Mouse (Mus musculus) retina, postnatal 1 day (tissue): ENCODE results near the gene Sycn.
"Not testable (repeated sequence)": the region's sequence is repeated elsewhere in the genome, so short reads cannot be mapped to it uniquely, and the experiment has no call there.

Source experiments
- DNase-seq: peaks from one replicate; pipeline ENCODE4 v3.0.0-alpha.2; 2012

The Sycn gene

DNA sequence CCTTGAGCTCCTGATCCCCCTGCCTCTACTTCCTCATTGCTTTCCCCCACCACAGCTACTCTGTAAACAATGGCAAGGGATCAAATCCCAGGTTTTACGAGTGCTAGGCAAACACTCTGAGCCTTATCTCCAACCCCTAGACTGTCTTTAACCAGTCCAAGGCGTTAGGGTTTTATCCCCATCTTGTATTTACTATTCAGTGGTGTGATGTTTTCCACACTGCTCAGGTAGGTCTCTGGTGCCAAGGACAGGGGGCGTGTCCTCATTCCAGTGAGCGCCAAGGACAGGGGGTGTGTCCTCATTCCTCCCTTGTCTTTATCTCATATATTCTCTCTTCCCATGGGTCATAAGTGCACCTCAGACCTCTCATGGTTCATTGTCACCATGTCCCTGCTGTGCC lies at the start of gene Sycn:
TSS of gene Sycn (plus strand) at position 360 of the 400 bp plus-strand sequence.
- DNase-seq, result no peak

DNA sequence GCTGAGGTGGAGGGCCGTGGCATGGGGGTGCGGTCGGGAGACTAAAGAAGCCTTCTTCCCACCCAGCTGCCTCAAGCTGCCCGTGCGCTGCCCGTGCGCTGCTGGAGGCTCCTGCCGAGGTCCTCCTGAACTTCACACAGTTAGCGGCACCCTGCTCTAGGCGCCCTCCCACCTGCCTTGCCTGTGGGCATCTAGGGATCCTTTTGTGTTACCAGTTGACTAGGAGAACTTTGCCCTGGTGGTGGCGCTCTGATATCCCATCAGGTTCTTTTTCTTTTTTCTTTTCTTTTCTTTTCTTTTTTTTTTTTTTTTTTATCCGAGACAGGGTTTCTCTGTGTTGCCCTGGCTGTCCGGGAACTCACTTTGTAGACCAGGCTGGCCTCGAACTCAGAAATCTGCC lies 49.8 kb upstream of the Sycn start:
- peak; percentile 9 for DNase-seq

DNA sequence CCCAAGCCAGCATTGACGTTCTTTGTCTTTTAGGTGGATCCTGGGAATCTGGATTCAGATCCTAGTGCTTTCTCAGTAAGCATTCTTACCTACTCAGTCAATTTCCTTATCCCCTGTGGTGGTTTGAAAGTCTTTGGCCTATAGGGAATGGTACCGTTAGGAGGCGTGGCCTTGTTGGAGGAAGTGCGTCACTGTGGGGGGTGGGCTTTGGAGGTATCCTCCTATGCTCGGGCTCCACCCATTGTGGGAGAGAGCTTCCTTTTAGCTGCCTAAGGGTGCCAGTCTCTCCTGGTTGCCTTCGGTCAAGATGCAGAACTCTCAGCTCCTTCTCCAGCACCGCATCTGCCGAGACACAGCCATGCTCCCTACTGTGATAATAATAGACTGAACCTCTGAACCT lies 48.4 kb upstream of the Sycn start:
- DNase-seq, result no peak

DNA sequence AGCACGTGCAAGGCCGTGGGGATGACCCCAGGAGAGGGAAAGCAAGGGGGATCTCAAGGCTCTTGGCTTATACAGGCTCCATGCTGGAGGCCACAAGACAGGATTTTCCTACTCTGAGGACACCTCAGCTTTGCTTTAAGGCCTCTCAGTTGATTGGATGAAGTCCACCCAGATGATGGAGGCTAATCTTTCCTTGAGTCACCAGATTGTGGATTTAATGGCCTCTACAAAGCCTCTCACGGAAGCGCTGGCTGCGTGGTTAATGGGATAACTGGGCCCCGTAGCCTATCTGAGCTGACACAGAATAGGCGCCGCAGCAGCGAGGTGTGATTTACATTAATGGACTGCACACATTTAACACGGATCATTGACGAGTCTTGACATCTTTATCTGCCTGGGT lies 45.3 kb upstream of the Sycn start:
- DNase-seq, result peak; percentile 83

DNA sequence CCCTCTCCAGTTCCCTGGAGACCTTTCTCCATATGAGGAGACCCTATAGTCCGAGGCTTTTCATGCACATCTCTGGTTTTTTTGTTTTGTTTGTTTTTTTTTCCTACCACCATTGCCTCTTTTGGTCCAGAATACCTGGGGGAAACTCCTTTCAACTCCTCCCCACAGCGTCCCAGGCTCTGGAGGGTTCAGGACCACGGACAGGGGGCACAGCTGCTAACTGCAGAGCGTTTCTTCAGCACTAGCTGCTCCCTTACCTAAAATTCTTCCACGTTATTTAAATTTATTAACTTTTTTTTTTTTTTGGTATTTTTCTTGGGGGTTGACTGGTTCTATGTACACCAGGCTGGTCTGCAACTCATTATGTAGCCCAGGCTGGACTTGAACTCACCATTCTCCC lies 35.1 kb upstream of the Sycn start:
- DNase-seq, result no peak

DNA sequence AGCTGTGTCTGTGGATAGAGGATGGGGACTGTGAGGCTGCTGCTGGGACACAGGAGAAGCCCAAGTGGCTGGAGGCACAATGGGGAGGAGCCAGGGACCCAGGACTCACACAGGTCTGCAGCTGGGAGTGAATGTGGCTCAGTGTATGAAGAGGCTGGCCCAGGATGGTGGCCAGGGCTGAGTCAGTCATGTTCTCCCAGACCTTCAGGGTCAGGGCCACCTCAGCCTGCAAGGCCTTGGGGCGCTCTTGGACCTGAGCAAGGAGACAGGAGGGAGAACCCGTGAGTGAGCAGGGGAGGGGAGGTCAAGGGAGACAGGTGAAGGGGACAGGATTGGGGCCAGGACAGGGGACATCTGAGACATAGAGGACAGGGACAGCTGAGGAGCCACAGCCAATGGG lies 31.6 kb upstream of the Sycn start:
- not testable (repeated sequence) for DNase-seq

DNA sequence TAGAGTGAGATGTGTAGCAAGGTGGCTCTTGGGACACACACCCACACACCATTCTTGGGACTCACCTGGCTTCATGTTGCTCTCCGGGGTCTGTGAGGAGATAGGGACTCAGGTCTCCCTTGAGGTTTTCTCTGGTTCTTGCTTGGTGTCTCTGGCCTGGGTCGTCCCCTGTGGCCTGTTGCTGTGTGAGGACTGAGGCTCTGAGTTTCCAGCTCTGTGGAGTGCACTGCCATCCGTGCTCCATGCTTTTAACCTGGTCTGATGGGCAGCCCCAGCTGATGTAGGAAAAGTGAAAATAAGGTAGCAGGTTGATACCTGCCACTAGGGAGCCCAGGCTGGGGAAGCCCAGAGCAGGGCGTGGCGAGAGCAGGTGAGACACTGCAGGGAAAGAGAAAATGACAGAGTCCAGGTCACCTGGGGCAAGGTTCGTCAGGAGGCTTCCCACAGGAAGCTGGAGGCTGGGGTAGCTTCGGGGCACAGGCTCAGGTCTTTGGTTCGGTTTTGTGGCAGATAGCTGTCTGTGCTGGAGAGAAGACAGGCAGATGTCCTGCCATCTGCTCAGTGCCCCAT lies 30.2 kb upstream of the Sycn start, which contains the start of gene Ifnl2:
TSS of gene Ifnl2 (minus strand) at position 51 of the 570 bp plus-strand sequence.
- not testable (repeated sequence) for DNase-seq

DNA sequence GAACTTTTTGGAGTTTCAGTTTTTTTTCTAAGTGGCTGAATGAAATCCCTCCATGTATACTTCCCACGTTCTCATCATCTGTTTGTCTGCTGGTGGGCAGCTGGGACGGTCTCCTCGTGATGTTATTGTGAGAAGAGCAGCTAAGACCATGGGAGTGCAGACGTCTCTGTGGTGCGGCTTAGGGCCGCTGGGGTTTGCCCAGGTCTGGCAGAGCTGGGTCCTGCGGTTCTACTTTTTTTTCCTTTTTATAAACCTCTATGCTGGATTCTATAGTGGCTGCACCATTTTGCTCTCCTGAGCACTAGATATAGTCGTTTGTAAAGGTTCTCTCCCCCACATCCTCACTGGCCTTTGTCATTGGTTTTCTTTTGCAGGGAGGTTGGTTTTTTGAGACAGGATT lies 29.2 kb upstream of the Sycn start:
- DNase-seq, result no peak

DNA sequence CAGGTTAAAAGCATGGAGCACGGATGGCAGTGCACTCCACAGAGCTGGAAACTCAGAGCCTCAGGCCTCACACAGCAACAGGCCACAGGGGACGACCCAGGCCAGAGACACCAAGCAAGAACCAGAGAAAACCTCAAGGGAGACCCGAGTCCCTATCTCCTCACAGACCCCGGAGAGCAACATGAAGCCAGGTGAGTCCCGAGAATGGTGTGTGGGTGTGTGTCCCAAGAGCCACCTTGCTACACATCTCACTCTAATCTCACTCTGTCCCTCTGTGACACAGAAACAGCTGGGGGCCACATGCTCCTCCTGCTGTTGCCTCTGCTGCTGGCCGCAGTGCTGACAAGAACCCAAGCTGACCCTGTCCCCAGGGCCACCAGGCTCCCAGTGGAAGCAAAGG lies 18.1 kb upstream of the Sycn start, which contains the start of gene Ifnl3:
TSS of gene Ifnl3 (plus strand) at position 301 of the 400 bp plus-strand sequence.
- DNase-seq, result not testable (repeated sequence)

DNA sequence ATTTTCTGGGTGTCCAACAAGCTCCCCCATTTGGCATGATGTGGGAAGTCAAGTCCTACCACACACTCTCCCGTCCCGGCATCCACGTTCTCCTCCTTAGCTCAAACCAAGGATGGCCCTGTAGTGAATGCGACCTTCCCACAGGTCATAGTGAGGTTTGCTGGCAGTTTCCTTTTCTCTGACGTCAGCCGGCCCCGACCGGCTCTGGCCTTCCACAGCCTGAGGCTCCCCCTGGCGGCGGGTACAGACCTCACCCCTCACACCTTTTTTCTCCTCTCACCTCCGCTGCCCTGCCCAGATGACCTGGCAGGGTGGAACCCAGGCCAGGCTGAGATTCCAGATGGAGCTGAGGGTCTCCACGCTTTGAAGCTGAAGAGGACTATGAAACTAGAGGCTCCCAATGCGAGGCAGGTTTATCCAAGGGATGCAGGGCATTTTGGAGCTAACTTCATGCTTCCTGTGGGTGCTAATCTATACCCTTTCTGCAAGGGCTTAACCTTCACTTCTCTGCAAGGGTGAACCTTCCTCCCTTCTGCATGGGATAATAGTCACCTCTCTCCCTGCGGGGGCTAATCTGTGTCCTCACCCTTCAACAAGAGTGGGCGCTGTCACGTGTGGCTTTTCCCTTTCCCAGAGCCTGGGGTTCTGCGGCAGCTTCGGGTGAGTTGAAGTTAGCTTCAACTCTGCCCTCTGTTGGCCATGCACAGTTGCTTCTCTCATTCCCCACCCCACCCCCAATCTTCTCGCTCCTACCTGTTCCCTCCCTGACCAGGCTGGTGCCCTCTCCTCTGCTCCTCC lies 12.6 kb upstream of the Sycn start:
- peak; percentile 82 for DNase-seq

DNA sequence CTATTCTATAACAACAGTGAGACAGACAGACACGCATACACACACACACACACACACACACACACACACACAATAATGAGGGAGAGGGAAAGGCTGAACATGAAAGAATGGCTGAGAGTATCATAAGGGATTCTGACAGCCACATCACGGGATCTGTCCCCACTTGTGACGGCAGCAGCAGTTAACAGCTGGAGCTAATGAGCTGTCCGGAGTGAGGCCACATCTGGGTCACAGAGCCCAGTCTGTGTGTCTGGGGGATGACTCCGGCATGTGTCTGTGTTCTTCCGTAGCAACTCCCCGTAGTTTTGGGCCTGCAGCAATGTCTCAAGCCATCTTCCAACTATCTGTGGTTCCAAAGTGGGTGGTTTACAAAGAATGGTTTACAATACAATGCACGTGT lies 8.7 kb upstream of the Sycn start:
- DNase-seq, result no peak

DNA sequence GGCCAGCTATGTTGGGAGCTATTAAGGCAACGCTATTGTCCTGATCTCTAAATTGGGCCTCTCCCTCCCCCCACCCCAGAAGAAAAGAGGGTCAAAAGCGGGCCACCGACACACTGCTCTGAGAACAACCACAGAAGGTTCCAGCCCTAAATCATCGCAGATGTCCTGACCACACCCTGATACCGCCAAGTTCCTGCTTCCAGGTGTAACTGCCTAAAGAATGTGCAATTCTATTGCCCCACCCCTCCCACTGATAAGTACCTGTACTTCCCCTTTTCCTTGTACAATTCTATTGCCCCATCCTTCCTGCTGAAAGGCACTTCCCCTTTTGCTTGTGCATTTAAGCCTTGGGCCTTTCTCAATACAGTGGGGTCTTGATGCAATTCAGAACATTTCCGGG lies 1.8 kb upstream of the Sycn start:
- DNase-seq, result not testable (repeated sequence)

DNA sequence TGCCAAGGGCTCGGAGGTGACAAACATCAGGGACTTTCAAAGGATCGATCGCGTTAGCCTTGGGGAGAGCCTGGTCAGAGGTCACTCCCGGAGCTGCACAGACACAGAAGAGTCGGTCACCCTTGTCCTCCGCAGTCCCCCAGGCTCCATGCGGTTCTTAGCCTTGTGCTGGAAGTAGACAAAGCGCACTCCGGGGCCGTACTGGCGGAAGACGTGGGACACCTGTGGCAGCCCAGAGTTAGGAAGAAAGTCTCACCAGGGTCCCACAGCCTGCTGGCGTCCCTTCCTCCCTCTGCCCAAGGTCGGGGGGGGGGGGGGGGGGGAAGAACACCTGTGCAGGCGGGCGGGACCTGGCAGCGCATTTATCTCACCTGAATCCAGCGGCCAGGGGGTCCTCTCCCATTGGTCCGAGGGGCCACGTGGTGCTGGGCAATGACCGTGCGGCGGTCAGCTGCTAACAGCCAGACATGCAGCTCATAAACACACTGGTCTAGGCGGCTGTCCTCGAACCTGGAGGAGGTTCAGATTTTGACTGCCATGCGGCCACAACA lies 3.4 kb downstream of the Sycn start:
- DNase-seq, result peak; percentile 23

DNA sequence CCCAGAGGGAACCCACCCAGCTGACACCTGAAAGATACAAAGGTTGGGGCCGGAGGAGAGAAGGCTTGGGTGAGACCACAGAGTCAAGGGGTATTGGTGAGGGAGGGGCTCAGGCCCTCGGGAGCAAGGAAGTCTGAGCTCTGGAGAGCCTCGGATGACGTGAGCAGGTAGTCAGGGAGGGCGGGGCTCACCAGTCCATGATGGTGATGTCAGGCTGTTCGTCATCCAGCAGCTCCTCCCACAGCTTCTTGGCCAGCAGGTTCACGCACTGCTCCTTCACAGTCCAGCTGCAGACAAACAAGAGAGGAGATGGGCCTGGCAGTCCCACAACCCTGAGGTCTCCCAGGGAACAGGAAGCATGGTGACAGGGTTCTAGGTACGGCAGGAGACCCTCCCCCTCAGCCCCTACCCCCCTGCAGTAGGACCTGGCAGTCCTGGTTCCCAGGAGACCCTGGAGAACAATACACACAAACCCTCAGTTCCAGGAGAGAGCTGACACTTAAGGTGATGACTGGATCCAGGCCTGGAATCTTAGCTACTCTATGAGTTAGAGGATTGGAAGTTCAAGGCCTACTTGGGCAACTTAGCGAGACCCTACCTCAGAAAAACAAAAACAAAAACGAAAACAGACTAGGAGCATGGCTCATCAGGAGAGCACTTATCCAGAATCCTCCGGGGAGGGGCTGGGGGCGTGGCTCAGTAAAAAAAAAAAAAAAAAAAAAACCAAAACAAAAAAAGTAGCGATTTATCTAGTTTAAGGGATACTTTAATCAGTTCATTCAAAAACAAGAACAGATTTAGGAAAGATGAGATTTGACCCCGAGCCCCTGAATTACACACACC lies 4.6 kb downstream of the Sycn start:
- DNase-seq, result peak; percentile 56

DNA sequence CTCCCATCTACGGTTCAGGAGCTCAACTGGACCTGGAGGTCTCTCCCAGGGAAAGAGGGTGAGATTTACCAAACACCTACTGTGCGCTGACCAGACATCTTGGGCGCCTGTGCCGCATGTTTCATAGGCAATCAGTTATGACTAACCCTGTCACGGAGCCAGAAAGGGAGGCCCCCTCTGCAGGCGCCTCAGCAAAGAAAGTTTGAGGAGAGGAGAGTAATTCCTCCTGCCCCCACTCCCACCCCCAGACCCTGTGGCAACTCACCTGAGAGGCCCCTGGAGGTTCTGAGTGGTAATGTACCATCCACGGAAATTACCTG lies 5.2 kb downstream of the Sycn start:
- DNase-seq, result no peak

DNA sequence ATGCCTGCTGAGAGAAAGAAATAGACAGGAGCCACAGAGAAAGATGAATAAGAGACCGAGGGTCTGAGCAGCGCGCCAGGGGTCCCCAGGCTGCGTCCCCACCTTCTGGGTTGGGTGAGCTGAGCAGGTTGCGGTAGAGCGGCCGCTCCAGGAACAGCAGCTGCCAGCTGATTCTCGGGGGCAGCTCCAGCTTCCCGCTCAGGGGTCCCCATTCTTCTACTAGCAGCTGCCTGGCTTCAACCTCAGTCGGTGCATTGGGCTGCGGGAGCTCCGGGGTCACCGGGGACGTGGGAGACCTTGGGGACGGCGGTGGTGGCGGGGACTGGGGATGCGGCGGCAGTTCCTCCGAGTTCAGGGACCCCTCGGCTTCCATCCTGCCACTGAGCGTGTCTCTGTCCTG lies 6.0 kb downstream of the Sycn start:
- DNase-seq, result peak; percentile 42

DNA sequence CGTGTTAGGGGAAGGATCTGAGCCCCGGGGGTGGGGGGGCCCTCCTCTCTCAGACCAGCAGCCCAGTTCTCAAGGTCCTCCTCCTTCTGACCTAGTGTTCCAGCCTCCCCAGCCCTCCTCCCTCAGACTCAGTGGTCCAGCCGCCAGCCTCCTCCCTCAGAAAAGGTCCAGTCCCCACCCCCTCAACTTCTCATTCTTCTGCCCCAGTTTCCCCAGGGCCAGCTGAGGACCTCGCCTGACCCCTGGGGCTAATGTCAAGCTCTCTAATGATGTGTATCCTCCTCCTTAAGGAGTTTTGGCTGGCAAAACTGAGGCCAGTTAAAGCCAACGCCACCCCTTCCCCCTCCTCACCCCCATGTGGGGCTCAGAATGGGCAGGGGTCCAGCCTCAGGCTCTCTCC lies 6.5 kb downstream of the Sycn start, which contains the start of gene Nccrp1:
TSS of gene Nccrp1 (minus strand) at position 101 of the 400 bp plus-strand sequence.
- no peak for DNase-seq

DNA sequence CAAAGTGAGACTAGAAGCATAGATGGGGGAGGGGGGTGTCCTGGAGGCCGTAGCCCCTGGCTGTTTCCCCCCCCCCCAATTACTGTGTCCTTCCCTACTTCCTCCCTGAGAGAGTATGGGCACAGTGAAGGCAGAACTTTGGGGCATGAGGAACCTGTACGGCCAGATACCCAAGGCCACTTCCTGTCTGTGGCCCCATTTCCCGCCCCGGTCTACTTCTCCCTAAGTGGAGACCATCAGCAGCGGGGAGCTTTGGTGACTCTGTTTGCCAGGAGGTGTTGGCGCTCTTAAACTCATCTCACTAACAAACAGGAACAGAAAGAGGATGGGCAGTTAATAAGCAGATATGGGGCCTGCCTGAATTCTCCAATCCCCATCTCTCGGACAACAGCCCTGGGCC lies 6.9 kb downstream of the Sycn start:
- DNase-seq, result no peak

DNA sequence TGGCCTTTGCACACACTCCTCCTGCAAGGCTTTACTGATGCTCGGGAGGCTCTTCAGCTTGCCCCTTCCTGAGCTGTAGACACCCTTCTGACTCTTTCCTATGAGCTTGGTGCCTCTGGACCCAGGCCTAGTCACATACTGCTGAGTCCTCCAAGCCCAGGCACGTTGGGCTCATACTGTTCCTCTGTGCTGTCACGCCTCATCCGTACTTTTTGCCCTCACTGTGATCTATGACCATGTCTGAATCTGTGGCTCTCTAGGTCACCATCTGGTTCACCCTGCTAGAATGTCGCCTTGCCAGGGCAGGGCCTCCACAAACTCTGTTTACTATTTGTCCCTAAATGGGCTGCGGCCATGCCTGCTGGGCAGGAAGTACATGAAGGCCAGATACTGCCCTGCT lies 12.4 kb downstream of the Sycn start:
- DNase-seq, result no peak

DNA sequence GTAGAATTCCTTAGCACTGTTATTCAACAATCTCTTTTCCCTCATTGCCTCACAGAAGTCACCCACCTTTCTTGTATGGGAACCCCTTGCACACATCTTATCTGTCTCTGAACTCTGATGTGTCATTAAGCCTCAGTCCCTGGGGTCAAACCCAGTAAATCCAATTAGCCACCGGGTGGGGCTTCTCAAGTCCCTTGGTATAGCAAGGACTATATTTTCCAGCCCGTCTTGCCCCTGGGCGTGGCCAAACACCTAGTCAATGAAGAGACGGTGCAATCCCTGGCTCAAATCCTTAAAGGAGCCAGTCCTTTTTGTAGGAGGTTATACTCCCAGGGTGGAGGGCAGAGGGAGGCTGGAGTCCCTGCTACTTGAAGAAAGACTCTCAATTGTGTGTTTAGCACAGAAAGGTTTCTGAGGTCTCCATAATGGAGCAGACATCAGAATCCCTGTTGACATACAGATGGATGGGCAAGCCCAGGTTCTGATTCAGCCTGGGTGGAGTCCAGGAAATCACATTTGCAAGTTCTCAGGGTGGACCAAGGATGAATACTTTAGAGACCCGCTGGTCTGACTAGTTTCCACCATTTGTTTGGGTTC lies 15.4 kb downstream of the Sycn start:
- DNase-seq, result peak; percentile 74

DNA sequence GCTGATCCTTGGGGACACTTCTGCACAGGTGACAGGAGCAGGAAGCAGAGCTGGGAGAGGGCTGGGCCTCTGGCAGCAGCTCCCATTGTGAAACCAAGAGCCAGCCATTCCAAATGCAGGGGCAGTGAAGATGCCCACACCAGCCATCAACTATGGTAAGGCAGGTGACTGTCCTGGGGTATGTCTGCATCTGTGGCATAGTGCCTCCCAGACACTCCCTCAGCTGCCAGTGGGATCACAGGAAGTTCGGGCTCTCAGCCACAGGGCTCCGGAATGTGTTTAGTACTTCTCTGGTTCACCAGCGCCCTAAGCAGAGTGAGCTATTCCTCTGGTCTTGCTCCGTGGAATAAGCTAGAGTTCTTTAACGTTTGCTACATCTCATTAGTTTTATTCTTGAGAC lies 16.4 kb downstream of the Sycn start:
- no peak for DNase-seq

DNA sequence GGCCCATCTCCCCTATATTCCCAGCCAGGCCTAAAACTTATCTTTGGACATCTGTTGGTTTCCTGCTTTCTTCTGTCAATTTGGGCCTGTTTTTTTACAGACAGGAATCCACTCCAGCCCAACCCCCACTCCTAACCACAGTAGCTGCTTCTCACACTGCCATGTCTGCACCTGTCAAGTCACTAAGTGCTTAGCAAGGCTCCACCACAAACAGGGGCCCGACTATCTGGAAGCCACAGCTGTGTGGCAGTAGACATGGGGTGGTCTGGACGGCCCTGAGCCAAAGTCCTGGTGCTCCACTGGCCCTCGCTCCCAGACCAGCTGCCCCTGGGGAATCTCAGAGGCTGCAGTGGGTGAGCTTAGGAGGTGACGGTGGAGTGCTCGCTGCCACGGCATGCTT lies 17.0 kb downstream of the Sycn start:
- DNase-seq, result no peak

DNA sequence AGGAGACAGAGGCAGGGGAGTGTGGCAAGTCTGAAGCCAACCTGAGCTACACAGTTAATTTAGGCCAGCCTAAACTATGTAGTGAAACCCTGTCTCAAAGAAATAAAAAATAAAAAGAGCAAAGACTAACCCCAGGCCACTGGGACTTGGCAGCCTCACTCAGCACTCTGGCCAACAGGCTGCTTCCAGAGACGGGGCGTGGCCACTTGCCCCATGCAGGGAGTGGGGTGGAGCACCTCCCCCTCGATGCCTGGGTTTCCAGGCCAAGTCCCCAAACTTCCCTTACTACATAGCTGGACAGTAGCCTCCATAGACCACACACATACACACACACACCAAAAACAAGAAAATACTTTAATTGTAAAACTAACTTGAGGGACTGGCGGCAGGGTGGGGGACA lies 17.8 kb downstream of the Sycn start:
- DNase-seq, result no peak
